Mouse (Mus musculus) limb, embryonic 10.5 days (tissue): ENCODE measurements at regions not wholly inside any gene's neighbourhood (a gene's known extent, or its start where the extent isn't known, plus 50 kb on each side); places are given as distances from the start of the nearest gene placed in this dataset.
A peak's percentile ranks its signal among the peaks of the same experiment; 100 is the strongest.

ENCODE experiments used
- DNase-seq: peaks from one replicate; pipeline ENCODE4 v3.0.0-alpha.2; 2017; ENCODE audit warnings: low spot score
- H3K27ac ChIP-seq: fragments of 300-500 bp; sonication (generic); 2 replicates; pipeline ENCODE4 v1.5.1; 2016; ENCODE audit warnings: mild to moderate bottlenecking
- H3K27me3 ChIP-seq: fragments of 300-500 bp; sonication (generic); 2 replicates; pipeline ENCODE4 v1.6.1; 2016; ENCODE audit warnings: low read depth, mild to moderate bottlenecking; ENCODE audit not compliant: poor library complexity, severe bottlenecking
- H3K36me3 ChIP-seq: fragments of 300-500 bp; sonication (generic); 2 replicates; pipeline ENCODE4 v1.6.1; 2016; ENCODE audit warnings: mild to moderate bottlenecking, moderate library complexity
- H3K4me1 ChIP-seq: fragments of 300-500 bp; sonication (generic); 2 replicates; pipeline ENCODE4 v1.6.1; 2016
- H3K4me3 ChIP-seq: fragments of 300-500 bp; sonication (generic); 2 replicates; pipeline ENCODE4 v1.5.1; 2016; ENCODE audit warnings: mild to moderate bottlenecking, moderate library complexity
- H3K9me3 ChIP-seq: fragments of 300-500 bp; sonication (generic); replicated peaks from 2 replicates; pipeline ENCODE4 v1.6.1; 2016; ENCODE audit warnings: mild to moderate bottlenecking
- WGBS: fragments of 180-500 bp; shearing (Covaris S2); methylation state at CpG from one replicate; pipeline ENCODE4 v1.1.7; 2016; 5-methylcytosine and 5-hydroxymethylcytosine counted together

DNA sequence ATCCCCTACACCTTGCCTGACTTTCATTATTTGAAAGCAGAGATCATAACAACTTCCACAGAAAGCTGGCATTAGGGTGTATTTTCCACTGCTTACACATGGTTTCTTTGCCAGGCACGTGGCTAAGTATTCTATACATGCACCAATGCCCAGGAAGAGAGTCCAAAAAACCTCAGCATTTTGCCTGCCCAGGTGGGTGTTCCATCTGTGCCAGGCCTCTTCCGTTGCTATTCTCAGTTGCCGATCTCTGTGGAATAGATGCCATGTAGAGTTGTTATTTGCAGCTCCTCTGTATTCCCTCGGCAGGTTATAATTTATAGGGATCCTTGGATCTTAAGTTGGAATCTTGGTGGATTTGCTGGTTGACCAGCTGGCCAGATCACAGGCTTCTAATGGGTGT, 161.3 kb downstream of the Gm5426 start:
- Histone ChIP-seq H3K9me3 (no peaks in the 10 kb centered on the region), H3K4me1 (peaks cover 4% of the 10 kb centered on the region; the same call in 1 of the 2 replicates), H3K27ac (no peak overlapping the region), H3K36me3 (no peaks in the 10 kb centered on the region), H3K27me3 (no peaks in the 10 kb centered on the region), H3K4me3 (no peak overlapping the region)
- DNase-seq = no peak
- 90% methylated on average over 4 of the region's 4 CpGs for WGBS

DNA sequence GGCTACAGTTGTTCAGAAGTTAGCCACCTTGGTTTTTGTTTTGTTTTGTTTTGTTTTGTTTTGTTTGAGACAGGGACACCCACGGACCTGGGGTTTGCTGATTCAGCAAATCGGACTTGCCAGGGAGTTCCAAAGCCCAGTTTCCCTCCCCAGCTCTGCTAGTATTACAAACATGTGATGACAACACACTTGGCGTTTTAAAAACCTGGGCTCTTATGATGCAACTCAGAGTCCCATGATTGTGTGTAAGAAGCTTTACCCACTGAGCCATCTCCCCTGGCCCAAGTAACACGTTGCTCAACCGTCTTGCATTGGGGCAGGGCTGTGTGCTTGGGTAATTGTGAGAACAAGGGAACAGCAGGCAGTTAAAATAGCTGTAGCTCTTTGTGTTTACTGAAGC, 162.2 kb downstream of the Gm5426 start:
- Histone ChIP-seq H3K36me3 (no peaks in the 10 kb centered on the region), H3K9me3 (no peaks in the 10 kb centered on the region), H3K4me1 (peaks cover 4% of the 10 kb centered on the region; the same call in 1 of the 2 replicates), H3K27ac (no peak overlapping the region), H3K4me3 (no peak overlapping the region), H3K27me3 (no peaks in the 10 kb centered on the region)
- 89% methylated on average over 5 of the region's 5 CpGs for WGBS
- no peak for DNase-seq

DNA sequence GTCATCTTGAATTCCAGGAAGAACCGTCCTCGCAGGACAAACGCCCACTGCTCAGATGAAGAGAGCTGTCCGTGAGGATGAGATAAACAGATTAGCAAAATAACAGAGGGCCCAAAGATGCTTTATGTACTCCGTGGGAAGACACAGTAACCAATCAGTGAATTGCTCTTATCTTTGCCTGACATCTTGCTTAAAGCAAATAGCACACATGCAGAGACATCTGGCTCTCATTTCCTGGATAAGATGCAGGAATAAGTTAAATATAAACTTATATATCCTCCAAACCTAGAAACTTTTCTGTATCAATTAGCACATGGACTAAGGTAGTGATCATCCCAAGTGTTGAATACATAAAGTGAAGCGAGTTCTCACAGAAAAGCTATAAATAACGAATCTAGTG, 169.3 kb downstream of the Gm5426 start:
- Histone ChIP-seq H3K4me1 (peaks cover 9% of the 10 kb centered on the region), H3K4me3 (no peak overlapping the region), H3K36me3 (no peaks in the 10 kb centered on the region), H3K9me3 (no peaks in the 10 kb centered on the region), H3K27ac (no peak overlapping the region), H3K27me3 (no peaks in the 10 kb centered on the region)
- WGBS = 78% methylated on average over 7 of the region's 7 CpGs
- DNase-seq = no peak

DNA sequence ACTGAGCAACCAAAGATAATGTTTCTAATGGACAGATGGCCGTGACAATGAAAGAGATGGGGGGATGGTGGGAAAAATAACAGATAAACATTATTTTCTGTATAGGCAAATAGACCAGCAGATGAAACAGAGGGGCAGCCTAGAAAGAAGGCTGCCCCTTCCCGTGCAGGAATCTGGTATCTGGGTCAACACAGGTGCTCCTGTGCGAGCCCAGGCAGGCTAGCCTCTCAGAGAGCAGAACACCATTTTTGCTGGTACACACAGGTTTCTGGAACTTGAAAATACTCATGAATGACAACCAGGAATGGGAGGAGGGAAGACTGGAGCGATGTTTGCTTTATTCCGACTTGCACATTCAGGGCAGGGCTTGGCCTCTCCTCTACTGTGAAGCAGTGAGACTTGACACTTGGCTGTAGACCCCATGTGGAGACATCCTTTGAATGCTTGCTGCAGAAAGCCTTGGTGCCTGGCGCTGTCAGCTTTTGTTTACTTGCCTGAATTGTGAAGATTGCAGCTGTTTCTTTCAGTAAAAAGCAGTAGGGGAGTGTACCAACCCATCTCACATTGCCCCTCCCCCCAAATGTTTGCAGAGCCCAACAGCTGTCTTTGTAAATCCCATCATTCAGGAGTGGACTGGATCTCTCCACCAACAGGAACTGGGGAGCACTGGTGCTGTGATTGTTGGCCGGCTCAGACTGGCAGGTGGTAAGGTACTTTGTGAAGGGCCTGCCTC, 172.5 kb downstream of the Gm5426 start:
- H3K4me1 ChIP-seq = peaks cover 9% of the 10 kb centered on the region
- no peaks in the 10 kb centered on the region for H3K9me3 ChIP-seq
- H3K27ac ChIP-seq = no peak overlapping the region
- no peak overlapping the region for H3K4me3 ChIP-seq
- no peaks in the 10 kb centered on the region for H3K36me3 ChIP-seq
- DNase-seq = no peak
- 17% methylated on average over 7 of the region's 7 CpGs for WGBS
- no peaks in the 10 kb centered on the region for H3K27me3 ChIP-seq

DNA sequence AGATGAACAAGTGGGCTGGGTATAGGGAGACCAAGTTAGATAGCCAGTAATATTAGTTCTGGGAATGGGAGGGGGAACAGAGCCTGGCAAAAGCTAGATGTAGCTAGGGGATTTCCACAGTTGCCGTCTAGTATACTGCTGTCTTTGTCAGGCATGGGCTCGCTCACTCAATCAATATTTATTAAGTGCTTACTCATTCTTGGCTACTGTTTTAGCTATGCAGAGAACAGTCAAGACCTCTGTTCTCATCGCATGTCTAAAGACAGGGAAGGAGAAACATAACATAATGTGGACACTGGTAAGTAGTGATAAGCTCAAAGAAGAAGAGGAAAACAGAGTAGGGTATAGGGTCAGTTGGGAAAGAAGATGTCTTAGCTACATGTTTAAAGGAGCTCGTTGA, 173.4 kb downstream of the Gm5426 start:
- H3K27me3 ChIP-seq = no peaks in the 10 kb centered on the region
- no peak overlapping the region; the same call in 1 of the 2 replicates for H3K27ac ChIP-seq
- DNase-seq = no peak
- WGBS = 80% methylated on average over 4 of the region's 4 CpGs
- no peaks in the 10 kb centered on the region for H3K36me3 ChIP-seq
- no peak overlapping the region for H3K4me3 ChIP-seq
- H3K4me1 ChIP-seq = peaks cover 9% of the 10 kb centered on the region
- H3K9me3 ChIP-seq = no peaks in the 10 kb centered on the region

DNA sequence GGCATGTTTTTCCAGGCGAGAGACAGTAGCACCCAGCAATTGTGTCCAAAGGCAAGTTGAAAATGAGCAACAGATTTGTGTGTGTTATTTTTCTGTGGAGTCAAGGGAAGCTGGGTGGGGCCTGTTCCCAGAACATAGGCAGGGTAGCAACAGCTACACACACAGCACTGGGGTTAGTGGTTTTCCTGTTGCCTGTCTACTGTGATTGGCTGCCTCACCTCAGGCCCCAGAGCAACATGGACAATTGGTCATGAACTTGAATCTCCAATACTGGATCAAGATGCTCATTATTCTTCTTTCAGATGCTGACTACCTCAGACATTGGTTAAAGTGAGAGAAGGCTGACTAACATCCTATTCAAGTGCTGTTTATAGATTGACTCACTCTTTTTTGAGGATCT, 188.9 kb downstream of the Gm5426 start:
- Histone ChIP-seq H3K36me3 (no peaks in the 10 kb centered on the region), H3K4me1 (peaks cover 8% of the 10 kb centered on the region), H3K27me3 (no peaks in the 10 kb centered on the region), H3K9me3 (no peaks in the 10 kb centered on the region), H3K4me3 (no peak overlapping the region), H3K27ac (no peak overlapping the region)
- WGBS = 91% methylated on average over 1 of the region's 1 CpGs
- no peak for DNase-seq

DNA sequence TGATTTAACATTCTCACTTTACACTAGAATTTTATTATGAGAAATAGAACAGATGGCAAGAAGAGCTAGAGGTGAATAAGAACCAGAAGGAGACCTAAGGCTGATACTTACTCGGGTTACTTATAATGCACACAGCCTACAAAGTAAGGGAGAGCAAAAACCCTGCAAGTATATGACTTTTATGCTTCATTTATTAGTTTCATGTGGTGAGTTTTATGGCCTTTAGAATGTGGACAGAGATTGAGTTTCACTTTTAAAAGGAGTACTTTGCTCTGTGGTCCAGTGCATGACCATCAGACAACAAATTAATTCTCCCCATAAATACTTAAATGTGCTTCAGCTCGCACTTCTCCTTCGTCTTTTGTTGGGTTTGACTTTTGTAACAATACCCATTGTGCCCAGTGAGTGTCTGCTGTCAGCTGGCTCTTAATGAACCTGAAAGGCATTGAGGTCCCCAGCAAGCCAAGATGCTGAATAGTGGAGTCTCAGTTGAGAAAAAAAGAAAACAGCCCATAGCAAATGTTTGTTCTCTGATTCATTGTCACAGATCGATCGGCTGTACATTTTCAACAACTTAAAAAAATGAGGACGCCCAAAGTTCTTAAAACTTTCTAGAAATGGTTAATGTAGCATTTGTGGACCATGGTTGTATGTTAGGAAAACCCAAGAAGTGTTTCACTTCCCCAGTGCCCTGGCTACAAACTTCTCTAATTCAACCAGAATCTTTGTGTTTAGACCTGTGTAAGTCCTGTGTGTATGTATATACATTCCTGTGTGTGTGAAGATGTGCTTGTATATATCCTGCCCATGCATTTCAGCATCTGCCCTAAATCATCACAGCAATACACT, 194.5 kb downstream of the Gm5426 start:
- no peaks in the 10 kb centered on the region for H3K9me3 ChIP-seq
- no peak for DNase-seq
- 80% methylated on average over 6 of the region's 6 CpGs for WGBS

DNA sequence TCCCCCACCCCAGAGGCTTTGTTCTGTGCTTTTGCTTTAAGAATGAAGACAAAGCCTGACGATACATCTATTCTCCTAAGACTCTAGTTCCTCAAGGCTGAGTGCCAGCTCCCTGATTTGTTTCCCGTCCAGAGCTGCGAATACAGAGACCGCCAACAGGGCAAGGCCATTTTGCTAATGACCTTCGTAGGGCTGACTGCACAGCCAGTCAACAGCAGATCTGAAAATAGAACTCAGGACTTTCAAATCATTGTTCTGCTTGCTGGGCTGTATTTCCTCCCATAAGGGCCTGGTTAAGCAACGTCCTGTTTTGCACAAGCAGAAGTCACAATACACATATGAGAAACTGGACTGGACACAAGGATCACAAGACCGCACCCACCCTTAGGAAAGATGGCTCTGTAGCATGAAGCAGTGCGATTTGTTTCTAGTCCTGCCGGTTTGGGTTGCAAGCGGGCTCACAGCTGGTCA, 196.4 kb downstream of the Gm5426 start:
- Histone ChIP-seq H3K9me3 (no peaks in the 10 kb centered on the region), H3K36me3 (no peaks in the 10 kb centered on the region), H3K27me3 (no peaks in the 10 kb centered on the region), H3K27ac (peak overlapping the region; percentile 2; the same call in 1 of the 2 replicates), H3K4me3 (no peak overlapping the region), H3K4me1 (peaks cover 20% of the 10 kb centered on the region)
- no peak for DNase-seq
- WGBS = 91% methylated on average over 10 of the region's 10 CpGs

More for the DNA sequence above, 194.5 kb downstream of the Gm5426 start:
- Histone ChIP-seq H3K4me3 (no peak overlapping the region), H3K27ac (peak overlapping the region; percentile 36; the same call in 1 of the 2 replicates), H3K4me1 (peaks cover 20% of the 10 kb centered on the region), H3K27me3 (no peaks in the 10 kb centered on the region), H3K36me3 (no peaks in the 10 kb centered on the region)

DNA sequence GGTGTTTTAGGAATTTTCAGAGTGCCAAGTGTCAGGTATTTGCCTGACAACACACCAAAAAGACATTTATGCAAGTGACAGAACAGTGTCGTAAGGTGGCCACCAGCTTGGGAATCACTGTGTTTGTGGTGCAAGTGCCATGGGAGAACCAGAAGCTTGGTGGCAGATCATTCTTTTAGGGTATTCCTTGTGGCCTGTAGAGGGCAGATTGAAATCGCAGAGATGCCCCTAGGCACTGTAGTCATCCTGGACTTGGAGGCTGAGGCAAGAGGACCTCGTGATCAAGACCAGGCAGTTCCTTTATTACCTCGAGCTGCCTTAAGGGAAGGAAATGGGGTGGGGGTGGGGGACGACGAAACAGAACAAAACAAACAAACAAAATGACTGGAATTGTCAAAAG, 196.8 kb downstream of the Gm5426 start:
- Histone ChIP-seq H3K4me3 (no peak overlapping the region), H3K9me3 (no peaks in the 10 kb centered on the region), H3K27me3 (no peaks in the 10 kb centered on the region), H3K27ac (no peak overlapping the region), H3K4me1 (peaks cover 20% of the 10 kb centered on the region), H3K36me3 (no peaks in the 10 kb centered on the region)
- WGBS = 77% methylated on average over 6 of the region's 6 CpGs
- DNase-seq = no peak

DNA sequence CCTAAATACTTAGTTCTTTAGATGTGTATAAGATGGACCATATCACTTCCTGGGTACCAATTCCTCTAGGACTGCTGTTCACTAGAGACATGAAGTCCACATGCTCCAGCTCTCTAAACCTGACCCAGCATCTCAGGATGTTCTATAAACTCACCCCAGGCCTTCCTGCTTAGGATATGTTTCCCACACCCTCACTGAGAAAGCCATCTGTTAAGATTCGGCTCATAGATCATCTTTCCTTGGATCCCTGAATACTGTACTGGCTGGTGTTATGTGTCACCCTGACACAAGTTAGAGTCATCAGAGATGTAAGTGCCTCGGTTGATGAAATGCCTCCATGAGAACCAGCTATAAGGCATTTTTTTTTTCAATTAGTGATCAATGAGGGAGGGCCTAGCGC, 199.9 kb downstream of the Gm5426 start:
- Histone ChIP-seq H3K27ac (no peak overlapping the region), H3K9me3 (no peaks in the 10 kb centered on the region), H3K4me3 (no peak overlapping the region), H3K4me1 (0 out of 2 replicates have a peak, but pooled peaks cover 4% of the 10 kb centered on the region), H3K27me3 (no peaks in the 10 kb centered on the region), H3K36me3 (no peaks in the 10 kb centered on the region)
- DNase-seq = no peak
- WGBS = 92% methylated on average over 3 of the region's 3 CpGs

DNA sequence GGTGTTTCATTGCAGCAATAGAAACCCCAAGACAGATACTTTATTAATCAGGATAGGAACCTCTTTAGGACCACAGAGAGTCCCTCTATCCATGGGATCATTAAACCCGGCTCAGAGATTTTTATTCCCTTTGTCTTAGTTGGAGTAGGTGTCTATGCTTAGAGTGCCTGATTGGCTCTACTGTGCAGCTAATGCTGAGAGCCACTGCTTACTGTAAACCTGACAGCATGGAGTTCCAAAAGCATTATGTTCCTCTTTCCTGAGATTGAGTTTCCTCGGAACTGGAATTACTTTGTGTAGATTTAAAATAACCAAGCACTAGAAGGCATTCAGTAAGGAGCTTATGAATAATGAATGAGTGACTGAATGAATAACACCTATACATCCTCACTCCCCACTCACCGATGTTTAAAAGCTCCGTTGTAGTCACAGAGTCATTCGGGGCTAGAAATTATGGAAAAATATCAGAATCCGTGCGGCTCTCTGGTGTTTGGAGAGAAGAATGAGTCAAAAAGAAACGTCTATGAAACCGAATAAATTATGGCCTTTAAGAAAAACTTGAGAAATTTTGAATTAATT, 200.8 kb downstream of the Gm5426 start:
- H3K27me3 ChIP-seq = no peaks in the 10 kb centered on the region
- H3K9me3 ChIP-seq = no peaks in the 10 kb centered on the region
- no peak overlapping the region for H3K4me3 ChIP-seq
- DNase-seq = no peak
- H3K36me3 ChIP-seq = no peaks in the 10 kb centered on the region
- no peak overlapping the region for H3K27ac ChIP-seq
- 92% methylated on average over 9 of the region's 9 CpGs for WGBS
- no peaks in the 10 kb centered on the region for H3K4me1 ChIP-seq

DNA sequence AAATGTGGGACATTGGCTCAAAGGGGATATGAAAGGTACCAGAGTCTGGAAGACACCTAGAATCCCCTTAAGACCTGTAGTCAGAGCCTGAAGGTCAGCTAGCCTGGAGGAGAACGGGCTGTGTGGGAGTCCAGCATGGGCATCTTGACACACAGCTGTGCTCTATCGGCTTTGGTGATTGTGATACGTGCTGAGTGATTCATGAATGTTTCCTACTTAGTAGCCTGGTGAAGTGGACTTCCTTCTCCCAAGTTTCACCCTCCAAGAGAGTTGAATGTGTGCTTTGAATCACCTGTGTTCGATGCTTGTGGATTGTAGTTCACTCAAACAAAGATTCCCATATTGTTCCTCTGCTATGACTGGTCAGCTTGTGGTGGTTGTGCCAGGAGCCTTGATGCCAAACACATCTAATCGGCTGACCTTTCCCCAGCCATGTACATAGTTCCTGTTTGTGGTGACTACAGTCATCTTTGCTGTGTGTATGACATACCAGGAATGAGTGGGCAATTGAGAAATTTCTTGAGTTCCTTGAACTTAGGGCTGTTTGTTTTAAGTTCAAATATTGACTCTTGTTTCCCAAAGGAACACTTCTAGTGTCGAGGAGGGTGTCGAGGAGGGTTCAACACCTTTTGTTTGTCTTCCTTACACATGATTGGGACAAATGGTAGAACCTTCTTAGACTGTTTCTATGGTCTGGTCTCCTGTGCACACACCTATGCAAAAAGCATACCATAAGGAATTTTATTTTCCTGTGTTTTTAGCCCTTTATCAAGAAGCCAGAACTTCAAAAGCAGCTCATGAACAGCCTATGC, 201.6 kb downstream of the Gm5426 start:
- Histone ChIP-seq H3K4me3 (no peak overlapping the region), H3K27me3 (no peaks in the 10 kb centered on the region), H3K4me1 (no peaks in the 10 kb centered on the region), H3K9me3 (no peaks in the 10 kb centered on the region), H3K36me3 (no peaks in the 10 kb centered on the region), H3K27ac (no peak overlapping the region)
- DNase-seq = no peak
- 90% methylated on average over 7 of the region's 7 CpGs for WGBS
